Mouse (Mus musculus) CH12.LX (cell line): ENCODE measurements around the gene Cyp2g1. TPM values are rescaled to one million over a fixed set of nuclear protein-coding genes. Genes with fewer than 3 reads are reported as not detected.
A peak's percentile ranks its signal among the peaks of the same experiment; 100 is the strongest.
"Not testable (repeated sequence)": the region's sequence is repeated elsewhere in the genome, so short reads cannot be mapped to it uniquely, and the experiment has no call there.

ENCODE experiments used
- DNase-seq: peaks from one replicate; pipeline ENCODE4 v3.0.0-alpha.2; 2013; ENCODE audit errors: extremely low read depth
- H3K27ac ChIP-seq: 2 replicates; pipeline ENCODE4 v1.5.1; 2012; ENCODE audit warnings: low read depth, mild to moderate bottlenecking, control low read depth, moderate library complexity; ENCODE audit not compliant: insufficient read depth
- H3K27me3 ChIP-seq: replicated peaks from 2 replicates; pipeline ENCODE3; 2012; ENCODE audit warnings: inconsistent platforms
- H3K36me3 ChIP-seq, 2 experiments: replicated peaks in 1 of 2; 2 replicates each; pipeline versions ENCODE3 to v1.6.1; 2012; ENCODE audit warnings: inconsistent platforms in 1 of 2, low read length in 1 of 2, mild to moderate bottlenecking in 1 of 2, mixed read lengths in 1 of 2, moderate library complexity in 1 of 2; ENCODE audit not compliant: control insufficient read depth in 1 of 2, insufficient read depth in 1 of 2
- H3K4me1 ChIP-seq, 2 experiments: 2 replicates each; pipeline ENCODE4 v1.6.1; 2012; ENCODE audit warnings: inconsistent platforms in 1 of 2, moderate library complexity in 1 of 2; ENCODE audit not compliant: insufficient read depth in 2 of 2, control insufficient read depth in 1 of 2
- H3K4me2 ChIP-seq: 2 replicates; pipeline ENCODE4 v1.6.1; 2012; ENCODE audit warnings: low read depth, mild to moderate bottlenecking, control low read depth; ENCODE audit not compliant: poor library complexity, insufficient read depth, severe bottlenecking
- H3K4me3 ChIP-seq, 3 experiments: fragments of 150-350 bp in 1 of 3; sonication (generic) in 1 of 3; replicated peaks in 1 of 3; 2 replicates each; pipeline versions ENCODE3 to v1.5.1; 2011 to 2012; ENCODE audit warnings: low read depth in 2 of 3, low read length in 2 of 3, mild to moderate bottlenecking in 2 of 3, moderate library complexity in 2 of 3, control low read depth in 1 of 3, improper control_type of control experiment in 1 of 3, inconsistent platforms in 1 of 3, mixed read lengths in 1 of 3; ENCODE audit not compliant: poor library complexity in 1 of 3
- H3K79me2 ChIP-seq: replicated peaks from 2 replicates; pipeline ENCODE4 v1.6.1; 2012; ENCODE audit warnings: mild to moderate bottlenecking, moderate library complexity; ENCODE audit not compliant: control insufficient read depth, poor library complexity, insufficient read depth, severe bottlenecking; ENCODE audit errors: extremely low read depth
- H3K9ac ChIP-seq: 2 replicates; pipeline ENCODE4 v1.6.1; 2012; ENCODE audit warnings: low read depth, mild to moderate bottlenecking, control low read depth, moderate library complexity; ENCODE audit not compliant: insufficient read depth
- H3K9me3 ChIP-seq: replicated peaks from 2 replicates; pipeline ENCODE3; 2012; ENCODE audit warnings: low read length, inconsistent platforms, mixed read lengths
- ETS1 ChIP-seq: conservative IDR thresholded peaks from 2 replicates; pipeline ENCODE4 v1.6.1; 2012; ENCODE audit warnings: low read depth, mild to moderate bottlenecking, inconsistent platforms, low read length, improper control_type of control experiment, moderate library complexity
- KAT2A ChIP-seq: IDR thresholded peaks from 2 replicates; pipeline ENCODE4 v1.6.1; 2012; ENCODE audit warnings: low read length, improper control_type of control experiment, inconsistent platforms; ENCODE audit not compliant: insufficient replicate concordance
- MAX ChIP-seq: IDR thresholded peaks from 2 replicates; pipeline ENCODE4 v1.6.1; 2011; ENCODE audit warnings: low read length, improper control_type of control experiment
- MAZ ChIP-seq: IDR thresholded peaks from 2 replicates; pipeline ENCODE4 v1.6.1; 2012; ENCODE audit warnings: low read depth, mild to moderate bottlenecking, inconsistent platforms, low read length, improper control_type of control experiment, moderate library complexity
- NELFE ChIP-seq: IDR thresholded peaks from 2 replicates; pipeline ENCODE4 v1.6.1; 2011; ENCODE audit warnings: low read depth, low read length, improper control_type of control experiment
- NRF1 ChIP-seq: IDR thresholded peaks from 2 replicates; pipeline ENCODE4 v1.6.1; 2014; ENCODE audit warnings: low read depth, mild to moderate bottlenecking, inconsistent platforms, low read length, improper control_type of control experiment, moderate library complexity
- USF2 ChIP-seq: conservative IDR thresholded peaks from 2 replicates; pipeline ENCODE4 v1.6.1; 2011; ENCODE audit warnings: low read depth, low read length, improper control_type of control experiment
- ZC3H11A ChIP-seq: IDR thresholded peaks from 2 replicates; pipeline ENCODE4 v1.6.1; 2012; ENCODE audit warnings: low read depth, mild to moderate bottlenecking, inconsistent platforms, low read length, improper control_type of control experiment
- ZMIZ1 ChIP-seq: IDR thresholded peaks from 2 replicates; pipeline ENCODE4 v1.6.1; 2012; ENCODE audit warnings: low read depth, mild to moderate bottlenecking, inconsistent platforms, low read length, improper control_type of control experiment
- dilution Hi-C: fragments of 300-500 bp; cut with MboI; formaldehyde crosslinking; loops from 2 replicates; pipeline ENCODE4 v1.14.3; 2020; ENCODE audit warnings: low sequenced_read_pairs; ENCODE audit not compliant: extremely low pct_unique_long_range_greater_than_20kb, extremely low pct_ligation_motif_present
- in situ Hi-C: fragments of 300-500 bp; cut with MboI; formaldehyde crosslinking; loops from 3 replicates; pipeline ENCODE4 v1.14.3; 2019; ENCODE audit warnings: low sequenced_read_pairs, low pct_ligation_motif_present, low pct_unique_long_range_greater_than_20kb, mixed read lengths
- polyA plus RNA-seq: library from polyadenylated mRNA; unstranded; fragments of >175 nt; gene quantifications from 2 replicates; pipeline ENCODE4 v1.2.1, GENCODE M21; 2012; ENCODE audit warnings: low read depth; ENCODE audit not compliant: insufficient read length
- total RNA-seq, 2 experiments: library from RNA; depleted of rRNA; stranded (reverse); fragments of 300-350 nt in 1 of 2; fragments of >200 nt in 1 of 2; gene quantifications; 2 replicates each; pipeline ENCODE4 v1.2.3; 2012 to 2014

The Cyp2g1 gene
- total and polyA plus RNA-seq, 3 experiments, result 0.34 TPM; not detected in 2

GRCm38 (mm10) chr7:26800104-26800503, 8.6 kb upstream of the Cyp2g1 start (continued):
- peak; percentile 98 for TF ChIP-seq ETS1
- TF ChIP-seq MAZ, result no peak
- TF ChIP-seq NELFE, result no peak
- peak; percentile 47 for TF ChIP-seq MAX
- TF ChIP-seq USF2, result no peak; the same call in 1 of the 2 replicates
- peak; percentile 39; the same call in 1 of the 2 replicates for TF ChIP-seq NRF1

GRCm38 (mm10) chr7:26800996-26801395, 7.7 kb upstream of the Cyp2g1 start:
- Histone ChIP-seq H3K27me3 (no peaks in the 10 kb centered on the region), H3K4me1 (peaks cover 2 to 15% of the 10 kb centered on the region in 2 experiments), H3K4me2 (no peak overlapping the region), H3K36me3 (no peaks in the 10 kb centered on the region), H3K9ac (no peak overlapping the region), H3K27ac (no peak overlapping the region), H3K79me2 (no peaks in the 10 kb centered on the region), H3K4me3 (no peak overlapping the region), H3K9me3 (no peaks in the 10 kb centered on the region)
- dilution Hi-C loops (no loop called here), in situ Hi-C loops (no loop called here)
- DNase-seq, result no peak
- TF ChIP-seq ZC3H11A, result no peak
- TF ChIP-seq ZMIZ1, result no peak
- TF ChIP-seq KAT2A, result no peak
- TF ChIP-seq ETS1, result no peak

- H3K9me3 ChIP-seq, H3K4me2 ChIP-seq, dilution Hi-C loops, H3K27me3 ChIP-seq, H3K27ac ChIP-seq, H3K4me3 ChIP-seq, H3K79me2 ChIP-seq, H3K9ac ChIP-seq, H3K36me3 ChIP-seq, H3K4me1 ChIP-seq, in situ Hi-C loops, DNase-seq: not testable (repeated sequence)
Measured at GRCm38 (mm10) chr7:26831556-26832292, 23.0 kb downstream of the Cyp2g1 start.

GRCm38 (mm10) chr7:26832668-26833067, 24.0 kb downstream of the Cyp2g1 start:
- H3K4me2 ChIP-seq, H3K9me3 ChIP-seq, H3K4me3 ChIP-seq, H3K36me3 ChIP-seq, DNase-seq, H3K27ac ChIP-seq, dilution Hi-C loops, H3K9ac ChIP-seq, in situ Hi-C loops, H3K27me3 ChIP-seq, H3K4me1 ChIP-seq, H3K79me2 ChIP-seq: not testable (repeated sequence)
